Mouse (Mus musculus) small intestine, adult 2 months (tissue): ENCODE results near the gene Cd101.

ENCODE experiments used
- CTCF ChIP-seq: fragments of 200-500 bp; IDR thresholded peaks from 2 replicates; pipeline ENCODE4 v1.5.1; 2012; ENCODE audit warnings: low read depth, mild to moderate bottlenecking, control low read depth, inconsistent platforms, low read length, moderate library complexity, mixed read lengths; ENCODE audit not compliant: insufficient replicate concordance, insufficient read length; ENCODE audit errors: extremely low read depth
- POLR2A ChIP-seq: fragments of 200-500 bp; IDR thresholded peaks from 2 replicates; pipeline ENCODE4 v1.6.1; 2012; ENCODE audit warnings: low read depth, mild to moderate bottlenecking, control low read depth, inconsistent platforms, low read length, moderate library complexity

DNA sequence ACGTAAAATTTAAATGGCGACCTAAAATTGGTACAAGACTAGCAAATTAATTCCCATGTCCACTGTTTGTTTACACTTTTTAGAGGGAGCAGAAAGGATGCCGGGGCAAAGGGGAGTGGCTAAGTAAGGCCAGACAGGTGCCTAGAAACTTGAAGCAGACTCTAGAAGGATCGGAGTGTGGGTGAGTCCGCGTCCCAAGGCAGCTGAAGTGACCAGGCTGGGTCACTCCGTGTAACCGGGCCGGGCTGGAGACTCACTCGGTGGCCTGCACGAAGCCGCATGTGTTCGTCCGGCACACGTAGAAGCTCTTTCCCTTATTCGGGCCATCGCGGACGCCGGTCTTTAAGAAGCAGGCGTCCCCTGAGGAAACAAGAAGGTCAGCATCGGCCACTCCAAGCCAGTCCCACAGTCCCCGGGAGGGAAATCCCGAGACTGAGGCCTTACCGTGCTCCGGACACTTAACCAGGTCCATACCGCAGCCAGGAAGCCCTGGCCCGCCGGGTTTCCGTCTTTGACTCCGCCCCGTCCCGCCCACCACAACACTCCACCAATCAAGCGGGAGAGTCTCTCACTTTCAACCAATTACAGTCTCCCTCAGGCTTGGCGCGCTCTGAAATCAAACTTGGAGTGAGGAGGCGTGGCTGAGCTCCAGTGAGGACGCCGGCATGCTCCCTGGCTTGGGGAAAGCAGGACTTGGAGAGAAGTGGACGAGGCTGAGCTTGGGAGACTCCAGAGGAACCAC lies 60.0 kb downstream of the Cd101 start, which contains the start of gene Ttf2:
- TF ChIP-seq POLR2A = no peak
- TF ChIP-seq CTCF = no peak
